Mouse (Mus musculus): ENCODE measurements at regions not wholly inside any gene's neighbourhood (a gene's known extent, or its start where the extent isn't known, plus 50 kb on each side); places are given as distances from the start of the nearest gene placed in this dataset.

GRCm38 (mm10) chr16:50846505-50846904 is 255.6 kb upstream of the Ccdc54 start:
- H3K27me3 ChIP-seq (ENCODE audit: control insufficient read depth, insufficient read depth, low read length): no peaks in the 10 kb centered on the region
- H3K4me2 ChIP-seq: no peak overlapping the region
- no peak overlapping the region for H3K4me3 ChIP-seq (ENCODE audit: low read depth, low read length)
- H3K27ac ChIP-seq (ENCODE audit: low read depth, low read length): no peak overlapping the region
- no peak for ATAC-seq (replicated peaks; ENCODE audit: insufficient number of reproducible peaks, low FRiP score, low TSS enrichment)
- H3K9ac ChIP-seq (ENCODE audit: low read depth, low read length): no peak overlapping the region
- H3K9me3 ChIP-seq (replicated peaks; ENCODE audit: control insufficient read depth, low read length): no peaks in the 10 kb centered on the region
- 65% methylated on average over 4 of the region's 4 CpGs for WGBS (ENCODE audit: insufficient replicate concordance)
- no peaks in the 10 kb centered on the region for H3K36me3 ChIP-seq (ENCODE audit: control insufficient read depth, insufficient read depth, low read length)
- H3K4me1 ChIP-seq (ENCODE audit: control insufficient read depth, insufficient read depth, low read length): no peaks in the 10 kb centered on the region

GRCm38 (mm10) chr16:50841677-50842580 is 251.0 kb upstream of the Ccdc54 start:
- Histone ChIP-seq H3K4me2 (no peak overlapping the region), H3K27me3 (ENCODE audit: control insufficient read depth, insufficient read depth, low read length) (no peaks in the 10 kb centered on the region), H3K27ac (ENCODE audit: low read depth, low read length) (no peak overlapping the region), H3K9ac (ENCODE audit: low read depth, low read length) (no peak overlapping the region), H3K4me3 (ENCODE audit: low read depth, low read length) (no peak overlapping the region), H3K36me3 (ENCODE audit: control insufficient read depth, insufficient read depth, low read length) (no peaks in the 10 kb centered on the region), H3K4me1 (ENCODE audit: control insufficient read depth, insufficient read depth, low read length) (no peaks in the 10 kb centered on the region), H3K9me3 (replicated peaks; ENCODE audit: control insufficient read depth, low read length) (no peaks in the 10 kb centered on the region)
- WGBS (ENCODE audit: insufficient replicate concordance): 48% methylated on average over 15 of the region's 15 CpGs
- 0 out of 2 replicates have a peak, but pooled peaks have one; percentile 48 for ATAC-seq (replicated peaks; ENCODE audit: insufficient number of reproducible peaks, low FRiP score, low TSS enrichment)

DNA sequence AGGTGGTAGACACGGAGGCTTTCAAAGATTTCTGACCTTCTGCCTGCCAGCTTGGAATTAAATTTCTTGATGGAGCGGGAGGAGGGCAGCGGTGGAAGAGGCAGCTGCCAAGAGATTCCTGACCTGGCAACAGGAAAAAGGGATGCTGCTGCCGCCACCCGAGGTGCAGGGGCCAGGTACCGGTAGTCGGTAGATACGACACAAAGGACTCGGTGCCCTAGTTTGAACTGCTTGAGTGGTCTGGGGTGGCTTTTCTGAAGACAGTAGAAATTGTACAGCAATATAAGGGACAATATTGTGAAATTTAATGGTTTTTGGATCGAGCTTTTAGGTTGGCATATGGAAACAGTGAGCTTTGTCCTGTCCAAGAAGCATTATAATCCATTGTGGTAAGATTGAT is 250.3 kb upstream of the Ccdc54 start:
- Histone ChIP-seq H3K27me3 (ENCODE audit: control insufficient read depth, insufficient read depth, low read length) (no peaks in the 10 kb centered on the region), H3K9me3 (replicated peaks; ENCODE audit: control insufficient read depth, low read length) (no peaks in the 10 kb centered on the region), H3K9ac (ENCODE audit: low read depth, low read length) (no peak overlapping the region), H3K36me3 (ENCODE audit: control insufficient read depth, insufficient read depth, low read length) (no peaks in the 10 kb centered on the region), H3K27ac (ENCODE audit: low read depth, low read length) (no peak overlapping the region), H3K4me2 (no peak overlapping the region), H3K4me3 (ENCODE audit: low read depth, low read length) (no peak overlapping the region), H3K4me1 (ENCODE audit: control insufficient read depth, insufficient read depth, low read length) (no peaks in the 10 kb centered on the region)
- no peak for ATAC-seq (replicated peaks; ENCODE audit: insufficient number of reproducible peaks, low FRiP score, low TSS enrichment)
- 62% methylated on average over 10 of the region's 10 CpGs for WGBS (ENCODE audit: insufficient replicate concordance)

DNA sequence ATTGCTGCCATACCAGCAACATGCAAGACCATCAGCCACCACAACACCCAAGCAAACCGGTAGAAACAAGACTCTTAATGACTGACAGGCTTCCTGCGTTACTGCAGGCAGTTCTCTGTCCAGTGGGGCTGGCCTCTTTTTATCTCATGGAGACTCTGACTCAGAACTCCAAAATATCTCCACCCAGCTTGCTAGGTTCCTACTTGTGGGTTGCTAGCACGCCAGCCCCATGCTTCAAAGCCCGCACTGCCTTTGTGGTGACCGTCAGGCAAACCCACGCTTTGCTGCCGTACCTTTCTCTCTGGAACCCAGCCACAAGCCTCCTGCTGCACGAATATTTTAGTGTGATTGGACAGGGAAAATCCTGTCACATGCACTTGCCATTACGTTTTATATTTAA is 248.7 kb upstream of the Ccdc54 start:
- Histone ChIP-seq H3K4me3 (ENCODE audit: low read depth, low read length) (no peak overlapping the region), H3K4me1 (ENCODE audit: control insufficient read depth, insufficient read depth, low read length) (no peaks in the 10 kb centered on the region), H3K9me3 (replicated peaks; ENCODE audit: control insufficient read depth, low read length) (no peaks in the 10 kb centered on the region), H3K36me3 (ENCODE audit: control insufficient read depth, insufficient read depth, low read length) (no peaks in the 10 kb centered on the region), H3K4me2 (0 out of 2 replicates have a peak overlapping the region, but pooled peaks have one; percentile 4), H3K27ac (ENCODE audit: low read depth, low read length) (no peak overlapping the region), H3K27me3 (ENCODE audit: control insufficient read depth, insufficient read depth, low read length) (no peaks in the 10 kb centered on the region), H3K9ac (ENCODE audit: low read depth, low read length) (no peak overlapping the region)
- ATAC-seq (replicated peaks; ENCODE audit: insufficient number of reproducible peaks, low FRiP score, low TSS enrichment): peak; percentile 68; the same call in 1 of the 2 replicates
- 35% methylated on average over 9 of the region's 9 CpGs for WGBS (ENCODE audit: insufficient replicate concordance)

DNA sequence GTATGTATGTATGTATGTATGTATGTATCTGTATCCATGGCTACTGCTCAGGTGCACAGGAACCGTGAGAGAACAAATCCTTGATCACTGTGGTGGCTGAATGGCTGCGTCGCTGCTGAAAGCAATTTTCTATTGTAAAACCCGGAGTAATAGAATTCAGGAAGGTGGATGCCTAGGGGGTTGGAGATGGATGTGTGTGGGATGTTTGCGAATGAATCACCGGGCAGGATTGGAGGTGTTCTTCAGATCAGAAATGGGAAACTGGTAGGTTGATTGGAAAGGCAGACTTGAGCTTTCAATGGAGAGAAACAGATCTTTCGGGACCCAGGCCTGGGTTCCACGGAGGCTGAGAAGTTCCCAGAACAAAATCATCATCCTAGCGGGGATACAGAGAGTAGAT is 246.5 kb upstream of the Ccdc54 start:
- no peaks in the 10 kb centered on the region for H3K4me1 ChIP-seq (ENCODE audit: control insufficient read depth, insufficient read depth, low read length)

GRCm38 (mm10) chr16:50836457-50836856 is 245.5 kb upstream of the Ccdc54 start:
- Histone ChIP-seq H3K9me3 (replicated peaks; ENCODE audit: control insufficient read depth, low read length) (no peaks in the 10 kb centered on the region), H3K36me3 (ENCODE audit: control insufficient read depth, insufficient read depth, low read length) (no peaks in the 10 kb centered on the region), H3K9ac (ENCODE audit: low read depth, low read length) (no peak overlapping the region), H3K27me3 (ENCODE audit: control insufficient read depth, insufficient read depth, low read length) (no peaks in the 10 kb centered on the region), H3K4me3 (ENCODE audit: low read depth, low read length) (no peak overlapping the region), H3K27ac (ENCODE audit: low read depth, low read length) (no peak overlapping the region), H3K4me2 (no peak overlapping the region), H3K4me1 (ENCODE audit: control insufficient read depth, insufficient read depth, low read length) (no peaks in the 10 kb centered on the region)
- 58% methylated on average over 4 of the region's 4 CpGs for WGBS (ENCODE audit: insufficient replicate concordance)
- no peak for ATAC-seq (replicated peaks; ENCODE audit: insufficient number of reproducible peaks, low FRiP score, low TSS enrichment)

More for the DNA sequence above, 246.5 kb upstream of the Ccdc54 start:
- no peak for ATAC-seq (replicated peaks; ENCODE audit: insufficient number of reproducible peaks, low FRiP score, low TSS enrichment)
- no peak overlapping the region for H3K9ac ChIP-seq (ENCODE audit: low read depth, low read length)
- whole genome bisulfite sequencing (ENCODE audit: insufficient replicate concordance): 85% methylated on average over 9 of the region's 9 CpGs
- no peaks in the 10 kb centered on the region for H3K36me3 ChIP-seq (ENCODE audit: control insufficient read depth, insufficient read depth, low read length)
- H3K4me3 ChIP-seq (ENCODE audit: low read depth, low read length): no peak overlapping the region
- H3K9me3 ChIP-seq (replicated peaks; ENCODE audit: control insufficient read depth, low read length): no peaks in the 10 kb centered on the region
- H3K4me2 ChIP-seq: no peak overlapping the region
- H3K27me3 ChIP-seq (ENCODE audit: control insufficient read depth, insufficient read depth, low read length): no peaks in the 10 kb centered on the region
- no peak overlapping the region for H3K27ac ChIP-seq (ENCODE audit: low read depth, low read length)

GRCm38 (mm10) chr16:50833357-50833756 is 242.4 kb upstream of the Ccdc54 start:
- Histone ChIP-seq H3K4me2 (no peak overlapping the region), H3K9ac (ENCODE audit: low read depth, low read length) (no peak overlapping the region), H3K4me3 (ENCODE audit: low read depth, low read length) (no peak overlapping the region), H3K27me3 (ENCODE audit: control insufficient read depth, insufficient read depth, low read length) (no peaks in the 10 kb centered on the region), H3K4me1 (ENCODE audit: control insufficient read depth, insufficient read depth, low read length) (no peaks in the 10 kb centered on the region), H3K36me3 (ENCODE audit: control insufficient read depth, insufficient read depth, low read length) (no peaks in the 10 kb centered on the region), H3K27ac (ENCODE audit: low read depth, low read length) (no peak overlapping the region), H3K9me3 (replicated peaks; ENCODE audit: control insufficient read depth, low read length) (no peaks in the 10 kb centered on the region)
- ATAC-seq (replicated peaks; ENCODE audit: insufficient number of reproducible peaks, low FRiP score, low TSS enrichment): no peak
- WGBS (ENCODE audit: insufficient replicate concordance): 89% methylated on average over 2 of the region's 2 CpGs

DNA sequence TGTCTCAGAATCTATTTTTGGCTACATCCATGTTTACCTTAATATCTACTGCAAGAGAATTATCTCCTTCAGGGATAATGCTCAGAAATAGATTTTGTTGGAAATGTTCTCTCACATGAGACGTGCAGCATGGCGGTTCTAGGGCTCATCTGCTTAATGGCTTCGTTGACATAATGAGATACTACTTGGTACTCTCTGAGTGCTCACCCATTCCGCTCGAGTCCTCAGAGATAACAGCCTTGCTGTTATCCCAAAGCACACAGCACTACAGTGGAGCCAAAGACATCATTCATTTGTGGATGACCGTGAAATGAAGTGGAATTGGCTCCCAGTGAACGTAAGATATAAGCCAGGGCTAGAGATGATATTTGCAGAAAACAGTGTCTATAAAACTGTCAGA is 231.4 kb upstream of the Ccdc54 start:
- no peak for ATAC-seq (replicated peaks; ENCODE audit: insufficient number of reproducible peaks, low FRiP score, low TSS enrichment)
- Histone ChIP-seq H3K36me3 (ENCODE audit: control insufficient read depth, insufficient read depth, low read length) (no peaks in the 10 kb centered on the region), H3K4me3 (ENCODE audit: low read depth, low read length) (no peak overlapping the region), H3K9ac (ENCODE audit: low read depth, low read length) (no peak overlapping the region), H3K27ac (ENCODE audit: low read depth, low read length) (no peak overlapping the region), H3K4me1 (ENCODE audit: control insufficient read depth, insufficient read depth, low read length) (no peaks in the 10 kb centered on the region), H3K4me2 (no peak overlapping the region), H3K9me3 (replicated peaks; ENCODE audit: control insufficient read depth, low read length) (no peaks in the 10 kb centered on the region), H3K27me3 (ENCODE audit: control insufficient read depth, insufficient read depth, low read length) (no peaks in the 10 kb centered on the region)
- WGBS (ENCODE audit: insufficient replicate concordance): 28% methylated on average over 7 of the region's 7 CpGs

DNA sequence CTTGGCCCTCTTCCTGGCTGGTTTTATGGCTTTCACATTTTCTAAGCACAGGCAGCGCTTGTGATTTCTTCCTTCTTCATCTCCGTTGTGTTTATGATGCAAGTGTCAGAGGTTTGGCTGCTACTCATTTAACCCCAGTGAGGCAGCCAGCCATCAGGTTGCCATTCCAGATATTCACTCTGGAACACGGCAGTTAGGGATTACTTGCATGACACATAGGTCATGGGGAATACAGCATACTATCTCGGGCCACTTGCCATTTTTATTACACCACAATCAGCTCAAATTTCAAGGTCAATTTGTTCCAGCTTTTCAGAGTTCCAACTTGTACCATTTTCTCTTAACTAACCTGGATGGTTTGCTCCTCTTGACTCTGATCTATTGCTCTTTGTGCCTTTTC is 223.7 kb upstream of the Ccdc54 start:
- H3K4me2 ChIP-seq: no peak overlapping the region
- no peak overlapping the region for H3K9ac ChIP-seq (ENCODE audit: low read depth, low read length)
- 0 out of 2 replicates have a peak, but pooled peaks cover 4% of the 10 kb centered on the region for H3K4me1 ChIP-seq (ENCODE audit: control insufficient read depth, insufficient read depth, low read length)
- no peak overlapping the region for H3K4me3 ChIP-seq (ENCODE audit: low read depth, low read length)
- WGBS (ENCODE audit: insufficient replicate concordance): 62% methylated on average over 4 of the region's 4 CpGs
- no peak for ATAC-seq (replicated peaks; ENCODE audit: insufficient number of reproducible peaks, low FRiP score, low TSS enrichment)
- H3K27ac ChIP-seq (ENCODE audit: low read depth, low read length): no peak overlapping the region
- no peaks in the 10 kb centered on the region for H3K9me3 ChIP-seq (replicated peaks; ENCODE audit: control insufficient read depth, low read length)
- H3K27me3 ChIP-seq (ENCODE audit: control insufficient read depth, insufficient read depth, low read length): no peaks in the 10 kb centered on the region
- no peaks in the 10 kb centered on the region for H3K36me3 ChIP-seq (ENCODE audit: control insufficient read depth, insufficient read depth, low read length)

All from heart, embryonic 11.5 days (tissue).